Mouse (Mus musculus): ENCODE data around the gene Muc4.
A peak's percentile ranks its signal among the peaks of the same experiment; 100 is the strongest.

Gene Muc4

GRCm38 (mm10) chr16:32735586-32735985 is at the start of gene Muc4:
Gene Muc4, plus strand, starts transcription at chr16:32735886.
- DNase-seq: no peak

- no peak for DNase-seq
Measured at GRCm38 (mm10) chr16:32685998-32686397, 49.7 kb upstream of the Muc4 start.

GRCm38 (mm10) chr16:32687221-32687620 is 48.5 kb upstream of the Muc4 start:
- no peak for DNase-seq

- no peak for DNase-seq
Measured at GRCm38 (mm10) chr16:32688770-32689169, 46.9 kb upstream of the Muc4 start.

- peak; percentile 64 for DNase-seq
Measured at GRCm38 (mm10) chr16:32689501-32689900, 46.2 kb upstream of the Muc4 start.

GRCm38 (mm10) chr16:32696841-32697464 is 38.7 kb upstream of the Muc4 start:
- peak; percentile 61 for DNase-seq

GRCm38 (mm10) chr16:32697665-32698446 is 37.8 kb upstream of the Muc4 start:
- no peak for DNase-seq

GRCm38 (mm10) chr16:32698550-32698949 is 37.1 kb upstream of the Muc4 start:
- no peak for DNase-seq

- no peak for DNase-seq
Measured at GRCm38 (mm10) chr16:32703312-32703912, 32.3 kb upstream of the Muc4 start.

- no peak for DNase-seq
Measured at GRCm38 (mm10) chr16:32705606-32706005, 30.1 kb upstream of the Muc4 start.

GRCm38 (mm10) chr16:32707111-32707823 is 28.4 kb upstream of the Muc4 start:
- DNase-seq: no peak

- DNase-seq: no peak
Measured at GRCm38 (mm10) chr16:32707824-32708456, 27.7 kb upstream of the Muc4 start.

- DNase-seq: no peak
Measured at GRCm38 (mm10) chr16:32708457-32709033, 27.1 kb upstream of the Muc4 start.

- peak; percentile 28 for DNase-seq
Measured at GRCm38 (mm10) chr16:32709116-32709515, 26.6 kb upstream of the Muc4 start.

GRCm38 (mm10) chr16:32710426-32711070 is 25.1 kb upstream of the Muc4 start:
- no peak for DNase-seq

- DNase-seq: no peak
Measured at GRCm38 (mm10) chr16:32712202-32712601, 23.5 kb upstream of the Muc4 start.

GRCm38 (mm10) chr16:32713556-32713955 is 22.1 kb upstream of the Muc4 start:
- DNase-seq: no peak

GRCm38 (mm10) chr16:32715364-32715763 is 20.3 kb upstream of the Muc4 start:
- DNase-seq: no peak

GRCm38 (mm10) chr16:32723163-32723562 is 12.5 kb upstream of the Muc4 start:
- no peak for DNase-seq

- no peak for DNase-seq
Measured at GRCm38 (mm10) chr16:32723767-32724166, 11.9 kb upstream of the Muc4 start.

- no peak for DNase-seq
Measured at GRCm38 (mm10) chr16:32724259-32724658, 11.4 kb upstream of the Muc4 start.

GRCm38 (mm10) chr16:32726501-32726900 is 9.2 kb upstream of the Muc4 start:
- DNase-seq: no peak
